Mouse (Mus musculus): ENCODE results near the gene Gm17079.
"Not testable (repeated sequence)": the region's sequence is repeated elsewhere in the genome, so short reads cannot be mapped to it uniquely, and the experiment has no call there.

Gm17079 gene

GRCm38 (mm10) chr14:51695368-51695767 is at the start of gene Gm17079:
Gene Gm17079 (minus strand): TSS chr14:51695468.
- DNase-seq: not testable (repeated sequence)

- no peak for DNase-seq
Observed at GRCm38 (mm10) chr14:51740347-51741170, 45.3 kb upstream of the Gm17079 start.

GRCm38 (mm10) chr14:51739150-51739993 is 44.1 kb upstream of the Gm17079 start:
- no peak for DNase-seq

- DNase-seq: no peak
Observed at GRCm38 (mm10) chr14:51738411-51739149, 43.3 kb upstream of the Gm17079 start.

- no peak for DNase-seq
Observed at GRCm38 (mm10) chr14:51737967-51738366, 42.7 kb upstream of the Gm17079 start.

GRCm38 (mm10) chr14:51717083-51717482 is 21.8 kb upstream of the Gm17079 start, which contains the start of gene Gm5800:
Gene Gm5800 (minus strand): TSS chr14:51717183.
- no peak for DNase-seq

- DNase-seq: no peak
Observed at GRCm38 (mm10) chr14:51677269-51677668, 18.0 kb downstream of the Gm17079 start.
